Mouse (Mus musculus) limb, embryonic 15.5 days (tissue): Measurements from ENCODE around the gene Mlh3. TPM values are rescaled to one million over a fixed set of nuclear protein-coding genes. Genes with fewer than 3 reads are reported as not detected.

Experiments used
- ATAC-seq: fragments of 200-750 bp; cut with Nextera tagmentation; 2 replicates; pipeline ENCODE4 v1.8.0; 2017; ENCODE audit warnings: low read depth, moderate TSS enrichment; ENCODE audit not compliant: insufficient number of reproducible peaks, low FRiP score, low TSS enrichment
- H3K27ac ChIP-seq: fragments of 300-500 bp; sonication (generic); 2 replicates; pipeline ENCODE4 v1.5.1; 2015; ENCODE audit warnings: moderate library complexity, mild to moderate bottlenecking, inconsistent platforms
- H3K27me3 ChIP-seq: fragments of 300-500 bp; sonication (generic); 2 replicates; pipeline ENCODE4 v1.6.1; 2015; ENCODE audit warnings: inconsistent platforms
- H3K36me3 ChIP-seq: fragments of 300-500 bp; sonication (generic); 2 replicates; pipeline ENCODE4 v1.6.1; 2015; ENCODE audit warnings: inconsistent platforms
- H3K4me1 ChIP-seq: fragments of 300-500 bp; sonication (generic); 2 replicates; pipeline ENCODE4 v1.6.1; 2015; ENCODE audit warnings: inconsistent platforms
- H3K4me2 ChIP-seq: fragments of 300-500 bp; sonication (generic); 2 replicates; pipeline ENCODE4 v1.6.1; 2015; ENCODE audit warnings: mild to moderate bottlenecking, inconsistent platforms
- H3K4me3 ChIP-seq: fragments of 300-500 bp; sonication (generic); 2 replicates; pipeline ENCODE4 v1.5.1; 2015; ENCODE audit warnings: mild to moderate bottlenecking, inconsistent platforms
- H3K9ac ChIP-seq: fragments of 300-500 bp; sonication (generic); 2 replicates; pipeline ENCODE4 v1.6.1; 2015; ENCODE audit warnings: inconsistent platforms
- H3K9me3 ChIP-seq: fragments of 300-500 bp; sonication (generic); 2 replicates; pipeline ENCODE4 v1.6.1; 2016; ENCODE audit warnings: inconsistent platforms
- WGBS: fragments of 180-500 bp; shearing (Covaris S2); methylation state at CpG from one replicate; pipeline ENCODE4 v1.1.7; 2015; 5-methylcytosine and 5-hydroxymethylcytosine counted together
- polyA plus RNA-seq: library from polyadenylated mRNA; unstranded; fragments of >200 nt; fragmentation: Nextera tagmentation; extraction: Ambion mirVana; gene quantifications from 2 replicates; pipeline ENCODE4 v1.2.1, GENCODE M21; 2015

The Mlh3 gene
- polyA plus RNA-seq, 1 experiment from 2014 or later: 9.4 TPM

- Histone ChIP-seq H3K9me3 (no peaks in the 10 kb centered on the region), H3K9ac (no peak overlapping the region), H3K27me3 (no peaks in the 10 kb centered on the region), H3K4me2 (no peak overlapping the region), H3K36me3 (0 out of 2 replicates have a peak, but pooled peaks cover 4% of the 10 kb centered on the region), H3K4me1 (peaks cover 22% of the 10 kb centered on the region; the same call in 1 of the 2 replicates), H3K27ac (peak overlapping the region; percentile 76), H3K4me3 (no peak overlapping the region)
- no peak for ATAC-seq
- 47% methylated on average over 5 of the region's 5 CpGs for WGBS
These were observed 7.2 kb downstream of the Mlh3 start for GRCm38 (mm10) chr12:85263190-85263589.

DNA sequence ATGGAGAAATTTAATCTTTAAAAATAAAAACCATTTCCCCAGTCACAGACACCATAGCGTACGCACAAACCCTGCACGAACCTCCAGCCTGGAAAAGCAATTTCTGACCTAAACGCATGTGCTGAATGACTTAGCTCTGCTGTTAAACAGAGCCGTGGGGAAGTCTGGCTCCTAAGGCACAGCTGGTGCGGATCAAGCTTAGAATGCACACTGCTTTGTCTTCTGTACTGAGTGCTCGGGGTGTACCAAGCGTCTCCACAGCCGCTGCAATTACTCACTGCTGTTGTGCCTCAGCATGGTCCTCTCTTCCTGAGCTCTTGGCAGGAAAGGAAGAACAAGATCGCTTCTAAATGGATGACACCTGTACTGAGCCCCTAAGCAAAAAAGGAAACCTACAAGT is 7.9 kb downstream of the Mlh3 start:
- Histone ChIP-seq H3K9ac (no peak overlapping the region), H3K9me3 (no peaks in the 10 kb centered on the region), H3K36me3 (0 out of 2 replicates have a peak, but pooled peaks cover 4% of the 10 kb centered on the region), H3K27me3 (no peaks in the 10 kb centered on the region), H3K27ac (peak overlapping the region; percentile 76), H3K4me2 (no peak overlapping the region), H3K4me1 (peaks cover 22% of the 10 kb centered on the region; the same call in 1 of the 2 replicates), H3K4me3 (no peak overlapping the region)
- WGBS: 25% methylated on average over 10 of the region's 10 CpGs
- peak; percentile 67; the same call in 1 of the 2 replicates for ATAC-seq

- H3K9ac ChIP-seq: no peak overlapping the region
- no peak overlapping the region for H3K4me3 ChIP-seq
- no peak for ATAC-seq
- no peaks in the 10 kb centered on the region for H3K9me3 ChIP-seq
- H3K27ac ChIP-seq: peak overlapping the region; percentile 72
- no peak overlapping the region for H3K4me2 ChIP-seq
- no peaks in the 10 kb centered on the region for H3K27me3 ChIP-seq
- H3K36me3 ChIP-seq: 0 out of 2 replicates have a peak, but pooled peaks cover 4% of the 10 kb centered on the region
- H3K4me1 ChIP-seq: peaks cover 6% of the 10 kb centered on the region
- 74% methylated on average over 7 of the region's 7 CpGs for WGBS
These were observed 13.3 kb downstream of the Mlh3 start for GRCm38 (mm10) chr12:85257008-85257639.

- no peak for ATAC-seq
- WGBS: 53% methylated on average over 7 of the region's 7 CpGs
- Histone ChIP-seq H3K9ac (no peak overlapping the region), H3K9me3 (no peaks in the 10 kb centered on the region), H3K27me3 (no peaks in the 10 kb centered on the region), H3K4me1 (peaks cover 6% of the 10 kb centered on the region), H3K27ac (peak overlapping the region; percentile 72), H3K4me2 (no peak overlapping the region), H3K36me3 (0 out of 2 replicates have a peak, but pooled peaks cover 4% of the 10 kb centered on the region), H3K4me3 (no peak overlapping the region)
These were observed 14.2 kb downstream of the Mlh3 start for GRCm38 (mm10) chr12:85256074-85256751.

GRCm38 (mm10) chr12:85252083-85252482 is 18.3 kb downstream of the Mlh3 start:
- H3K36me3 ChIP-seq: peaks cover 7% of the 10 kb centered on the region; the same call in 1 of the 2 replicates
- no peak for ATAC-seq
- no peak overlapping the region for H3K4me3 ChIP-seq
- H3K4me2 ChIP-seq: no peak overlapping the region
- no peak overlapping the region for H3K9ac ChIP-seq
- H3K9me3 ChIP-seq: no peaks in the 10 kb centered on the region
- H3K4me1 ChIP-seq: peaks cover 6% of the 10 kb centered on the region
- 73% methylated on average over 3 of the region's 3 CpGs for WGBS
- H3K27me3 ChIP-seq: no peaks in the 10 kb centered on the region
- H3K27ac ChIP-seq: no peak overlapping the region

- Histone ChIP-seq H3K9ac (no peak overlapping the region), H3K4me1 (peaks cover 6% of the 10 kb centered on the region; the same call in 1 of the 2 replicates), H3K27ac (no peak overlapping the region), H3K4me3 (no peak overlapping the region), H3K36me3 (peaks cover 5% of the 10 kb centered on the region; the same call in 1 of the 2 replicates), H3K4me2 (no peak overlapping the region), H3K27me3 (no peaks in the 10 kb centered on the region), H3K9me3 (no peaks in the 10 kb centered on the region)
- WGBS: 38% methylated on average over 5 of the region's 5 CpGs
- no peak for ATAC-seq
These were observed 32.8 kb downstream of the Mlh3 start for GRCm38 (mm10) chr12:85237553-85237952.

GRCm38 (mm10) chr12:85233376-85234358 is 36.7 kb downstream of the Mlh3 start:
- Histone ChIP-seq H3K4me3 (no peak overlapping the region), H3K4me1 (peaks cover 11% of the 10 kb centered on the region; the same call in 1 of the 2 replicates), H3K9me3 (no peaks in the 10 kb centered on the region), H3K36me3 (peaks cover 5% of the 10 kb centered on the region; the same call in 1 of the 2 replicates), H3K27me3 (no peaks in the 10 kb centered on the region), H3K9ac (no peak overlapping the region), H3K27ac (no peak overlapping the region), H3K4me2 (no peak overlapping the region)
- WGBS: 63% methylated on average over 21 of the region's 21 CpGs
- ATAC-seq: no peak

- ATAC-seq: no peak
- Histone ChIP-seq H3K4me2 (no peak overlapping the region), H3K4me1 (peaks cover 9% of the 10 kb centered on the region; the same call in 1 of the 2 replicates), H3K36me3 (peaks cover 41% of the 10 kb centered on the region), H3K27ac (peak overlapping the region; percentile 50; the same call in 1 of the 2 replicates), H3K4me3 (no peak overlapping the region), H3K9ac (no peak overlapping the region), H3K9me3 (no peaks in the 10 kb centered on the region), H3K27me3 (no peaks in the 10 kb centered on the region)
- WGBS: 57% methylated on average over 15 of the region's 15 CpGs
These were observed 42.4 kb downstream of the Mlh3 start for GRCm38 (mm10) chr12:85227876-85228599.

GRCm38 (mm10) chr12:85227227-85227626 is 43.2 kb downstream of the Mlh3 start:
- ATAC-seq: peak; percentile 80; the same call in 1 of the 2 replicates
- H3K4me1 ChIP-seq: peaks cover 9% of the 10 kb centered on the region; the same call in 1 of the 2 replicates
- H3K27ac ChIP-seq: no peak overlapping the region
- 35% methylated on average over 7 of the region's 7 CpGs for WGBS
- no peak overlapping the region for H3K9ac ChIP-seq
- H3K4me2 ChIP-seq: no peak overlapping the region
- H3K9me3 ChIP-seq: no peaks in the 10 kb centered on the region
- no peak overlapping the region for H3K4me3 ChIP-seq
- no peaks in the 10 kb centered on the region for H3K27me3 ChIP-seq
- peaks cover 49% of the 10 kb centered on the region for H3K36me3 ChIP-seq

DNA sequence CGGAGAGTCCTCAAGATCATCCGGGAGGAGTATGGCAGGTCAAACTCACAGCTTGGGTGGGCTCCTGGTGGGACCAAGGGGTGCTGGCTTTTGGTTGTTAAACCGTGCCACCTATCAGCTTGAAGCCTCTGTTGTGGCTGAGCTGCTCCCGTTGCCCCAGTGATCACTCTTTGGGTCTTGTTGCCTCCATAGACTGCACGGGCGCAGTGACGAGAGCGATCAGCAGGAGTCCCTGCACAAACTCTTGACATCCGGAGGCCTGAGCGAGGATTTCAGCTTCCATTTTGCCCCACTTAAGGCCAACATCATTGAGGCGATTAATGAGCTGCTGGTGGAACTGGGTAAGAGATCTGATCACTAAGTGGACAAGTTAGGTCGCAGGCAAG is 50.5 kb downstream of the Mlh3 start:
- Histone ChIP-seq H3K9ac (peak overlapping the region; percentile 68), H3K27me3 (no peaks in the 10 kb centered on the region), H3K4me2 (peak overlapping the region; percentile 80), H3K4me3 (peak overlapping the region; percentile 74), H3K9me3 (no peaks in the 10 kb centered on the region), H3K36me3 (peaks cover 35% of the 10 kb centered on the region), H3K4me1 (peaks cover 26% of the 10 kb centered on the region), H3K27ac (peak overlapping the region; percentile 76)
- ATAC-seq: no peak
- WGBS: 3% methylated on average over 12 of the region's 12 CpGs
